Mouse (Mus musculus) left cerebral cortex, adult 11 months (tissue): ENCODE measurements around the gene Vps35l.

Source experiments
- DNase-seq: peaks from one replicate; pipeline ENCODE4 v3.0.0; 2022; ENCODE audit warnings: low spot score

Gene Vps35l

GRCm38 (mm10) chr7:118739975-118740531 is at the start of gene Vps35l:
Gene Vps35l, plus strand, starts transcription at chr7:118740226.
- DNase-seq: peak; percentile 72

- no peak for DNase-seq
Measured at GRCm38 (mm10) chr7:118691287-118691686, 48.7 kb upstream of the Vps35l start.

GRCm38 (mm10) chr7:118696146-118696545 is 43.9 kb upstream of the Vps35l start:
- DNase-seq: no peak

GRCm38 (mm10) chr7:118697168-118697567 is 42.9 kb upstream of the Vps35l start:
- no peak for DNase-seq

- DNase-seq: no peak
Measured at GRCm38 (mm10) chr7:118698882-118699281, 41.1 kb upstream of the Vps35l start.

GRCm38 (mm10) chr7:118703144-118703561 is 36.9 kb upstream of the Vps35l start:
- no peak for DNase-seq

GRCm38 (mm10) chr7:118704001-118704850 is 35.8 kb upstream of the Vps35l start:
- DNase-seq: no peak

GRCm38 (mm10) chr7:118705101-118705961 is 34.7 kb upstream of the Vps35l start, which contains the start of gene Gde1:
Gene Gde1, minus strand, starts transcription at chr7:118705778.
- DNase-seq: peak; percentile 89

GRCm38 (mm10) chr7:118706051-118706450 is 34.0 kb upstream of the Vps35l start:
- no peak for DNase-seq

- DNase-seq: no peak
Measured at GRCm38 (mm10) chr7:118706488-118706887, 33.5 kb upstream of the Vps35l start.

GRCm38 (mm10) chr7:118707216-118707615 is 32.8 kb upstream of the Vps35l start:
- no peak for DNase-seq

GRCm38 (mm10) chr7:118708002-118708401 is 32.0 kb upstream of the Vps35l start:
- no peak for DNase-seq

- no peak for DNase-seq
Measured at GRCm38 (mm10) chr7:118710776-118711175, 29.2 kb upstream of the Vps35l start.

GRCm38 (mm10) chr7:118712228-118713173 is 27.5 kb upstream of the Vps35l start, which contains the start of gene Ccp110:
Gene Ccp110, plus strand, starts transcription at chr7:118712552.
- DNase-seq: peak; percentile 94

- no peak for DNase-seq
Measured at GRCm38 (mm10) chr7:118714873-118715272, 25.2 kb upstream of the Vps35l start.

GRCm38 (mm10) chr7:118718066-118718465 is 22.0 kb upstream of the Vps35l start:
- DNase-seq: no peak

GRCm38 (mm10) chr7:118723927-118724326 is 16.1 kb upstream of the Vps35l start:
- no peak for DNase-seq

GRCm38 (mm10) chr7:118725459-118725858 is 14.6 kb upstream of the Vps35l start:
- no peak for DNase-seq

GRCm38 (mm10) chr7:118728846-118729587 is 11.0 kb upstream of the Vps35l start:
- no peak for DNase-seq

- DNase-seq: no peak
Measured at GRCm38 (mm10) chr7:118731781-118732180, 8.2 kb upstream of the Vps35l start.
